ENCODE assay signal across 9 mouse cellular contexts in genomic region chr12:111816528-111816927, GRCm38 (mm10). TPM values are rescaled to one million over a fixed set of nuclear protein-coding genes. Genes with fewer than 3 reads are reported as not detected.
DNase-seq lines count a peak whose midpoint lies in the region; ATAC-seq and TF ChIP-seq lines count a peak whose summit lies in the region.
"Had no signal": no experiment of that assay in that cellular context is flagged by ENCODE, and none has a peak within 500 bp of the region (broad histone marks: within the 10 kb centered on the region; RNA-seq: fewer than 3 reads in every experiment).

No protein-coding gene starts in this region.

- ATAC-seq in forebrain, embryonic 13.5 days, result no peak
- ATAC-seq in forebrain, postnatal 0 days, result no peak
- ATAC-seq in liver, embryonic 13.5 days (ENCODE audit: low read depth), result no peak
- ATAC-seq in stomach, postnatal 0 days (ENCODE audit: low FRiP score, low TSS enrichment), result no peak

- 0 out of 2 replicates have a peak overlapping the region, but pooled peaks have one; percentile 5 for H3K4me2 ChIP-seq in forebrain, embryonic 13.5 days
- no peak overlapping the region for H3K4me2 ChIP-seq in forebrain, postnatal 0 days (ENCODE audit: low read depth)
- H3K4me2 ChIP-seq in liver, embryonic 13.5 days, result peak overlapping the region; percentile 81
- peak overlapping the region; percentile 69 for H3K4me2 ChIP-seq in stomach, postnatal 0 days (replicated peaks; ENCODE audit: low read depth)

- H3K27ac ChIP-seq in forebrain, embryonic 13.5 days, result no peak overlapping the region
- H3K27ac ChIP-seq in forebrain, postnatal 0 days (ENCODE audit: low read depth, low read length), result no peak overlapping the region
- no peak overlapping the region for H3K27ac ChIP-seq in kidney, adult 2 months (ENCODE audit: insufficient read depth, low read depth, low read length)
- peak overlapping the region; percentile 97 for H3K27ac ChIP-seq in liver, embryonic 13.5 days
- peak overlapping the region; percentile 30 for H3K27ac ChIP-seq in stomach, postnatal 0 days (replicated peaks)

- TF ChIP-seq POLR2A in kidney, adult 2 months (IDR thresholded peaks at IDR 0.05; ENCODE audit: low read depth, low read length), result no peak

- WGBS in forebrain, embryonic 13.5 days, result 72% methylated on average over 13 of the region's 13 CpGs
- WGBS in forebrain, postnatal 0 days, result 71% methylated on average over 13 of the region's 13 CpGs
- 45% methylated on average over 13 of the region's 13 CpGs for WGBS in kidney, adult 2 months
- WGBS in liver, embryonic 13.5 days (ENCODE audit: insufficient replicate concordance), result 73% methylated on average over 13 of the region's 13 CpGs
- 42% methylated on average over 13 of the region's 13 CpGs for whole genome bisulfite sequencing in stomach, postnatal 0 days

- no peak for TF ChIP-seq EP300 in stomach, postnatal 0 days (optimal IDR thresholded peaks at IDR 0.05)

- no peak overlapping the region for H3K4me3 ChIP-seq in forebrain, embryonic 13.5 days
- H3K4me3 ChIP-seq in forebrain, postnatal 0 days (ENCODE audit: low read depth, low read length), result no peak overlapping the region
- H3K4me3 ChIP-seq in kidney, adult 2 months (ENCODE audit: insufficient read depth, low read depth, low read length), result no peak overlapping the region
- peak overlapping the region; percentile 77 for H3K4me3 ChIP-seq in liver, embryonic 13.5 days (replicated peaks)
- H3K4me3 ChIP-seq in stomach, postnatal 0 days (ENCODE audit: low read depth, low read length), result no peak overlapping the region

- no peak for TF ChIP-seq CTCF in forebrain, postnatal 0 days (IDR thresholded peaks at IDR 0.05; ENCODE audit: low read depth)
- TF ChIP-seq CTCF in kidney, adult 2 months (conservative IDR thresholded peaks at IDR 0.05; ENCODE audit: insufficient read depth, insufficient read length, low read depth, low read length), result no peak
- TF ChIP-seq CTCF in stomach, postnatal 0 days (IDR thresholded peaks at IDR 0.05; ENCODE audit: low read depth), result no peak

- H3K27me3 ChIP-seq in forebrain, embryonic 13.5 days, result no peaks in the 10 kb centered on the region
- H3K27me3 ChIP-seq in forebrain, postnatal 0 days (ENCODE audit: insufficient read depth, low read length), result no peaks in the 10 kb centered on the region
- no peaks in the 10 kb centered on the region for H3K27me3 ChIP-seq in kidney, adult 2 months (replicated peaks; ENCODE audit: control insufficient read depth, insufficient read depth, low read length)
- no peaks in the 10 kb centered on the region for H3K27me3 ChIP-seq in liver, embryonic 13.5 days
- H3K27me3 ChIP-seq in stomach, postnatal 0 days (ENCODE audit: control insufficient read depth, insufficient read depth, low read length), result no peaks in the 10 kb centered on the region
- H3K27me3 ChIP-seq: CH12.LX had no signal

- H3K4me1 ChIP-seq in forebrain, embryonic 13.5 days, result peaks cover 35% of the 10 kb centered on the region
- H3K4me1 ChIP-seq in forebrain, postnatal 0 days (ENCODE audit: insufficient read depth), result peaks cover 6% of the 10 kb centered on the region
- H3K4me1 ChIP-seq in kidney, adult 2 months (ENCODE audit: control insufficient read depth, insufficient read depth, low read length), result peaks cover 13% of the 10 kb centered on the region; the same call in 1 of the 2 replicates
- peaks cover 87% of the 10 kb centered on the region for H3K4me1 ChIP-seq in liver, embryonic 13.5 days (replicated peaks)
- peaks cover 8% of the 10 kb centered on the region for H3K4me1 ChIP-seq in stomach, postnatal 0 days (replicated peaks; ENCODE audit: control insufficient read depth, insufficient read depth)

- H3K9me3 ChIP-seq in forebrain, embryonic 13.5 days (replicated peaks), result no peaks in the 10 kb centered on the region
- H3K9me3 ChIP-seq in forebrain, postnatal 0 days (ENCODE audit: low read length), result no peaks in the 10 kb centered on the region
- no peaks in the 10 kb centered on the region for H3K9me3 ChIP-seq in liver, embryonic 13.5 days (replicated peaks)
- no peaks in the 10 kb centered on the region for H3K9me3 ChIP-seq in stomach, postnatal 0 days (ENCODE audit: control insufficient read depth, low read length)

- DNase-seq in forebrain, postnatal 0 days, result no peak
- DNase-seq in urinary bladder, postnatal 14 days (ENCODE audit: low spot score), result peak; percentile 56
- no peak for DNase-seq in urinary bladder, postnatal 10 days (ENCODE audit: low spot score)
- peak; percentile 69 for DNase-seq in kidney, adult 2 months
- no peak for DNase-seq in liver, embryonic 13.5 days
- DNase-seq in stomach, postnatal 0 days (ENCODE audit: low spot score), result peak; percentile 51
- DNase-seq in cerebellum, adult 18-20 months, result no peak

- peak overlapping the region; percentile 30; the same call in 1 of the 2 replicates for H3K9ac ChIP-seq in forebrain, embryonic 13.5 days
- no peak overlapping the region for H3K9ac ChIP-seq in forebrain, postnatal 0 days
- peak overlapping the region; percentile 87 for H3K9ac ChIP-seq in liver, embryonic 13.5 days
- peak overlapping the region; percentile 31; the same call in 1 of the 2 replicates for H3K9ac ChIP-seq in stomach, postnatal 0 days (ENCODE audit: low read length)

- no peaks in the 10 kb centered on the region for H3K36me3 ChIP-seq in forebrain, embryonic 13.5 days (ENCODE audit: poor library complexity, severe bottlenecking)
- H3K36me3 ChIP-seq in forebrain, postnatal 0 days (ENCODE audit: insufficient read depth), result no peaks in the 10 kb centered on the region
- no peaks in the 10 kb centered on the region for H3K36me3 ChIP-seq in kidney, adult 2 months (ENCODE audit: control insufficient read depth, insufficient read depth, low read length)
- peaks cover 32% of the 10 kb centered on the region for H3K36me3 ChIP-seq in liver, embryonic 13.5 days
- H3K36me3 ChIP-seq in stomach, postnatal 0 days (ENCODE audit: control insufficient read depth, insufficient read depth, low read length), result no peaks in the 10 kb centered on the region

RNA-seq across cellular contexts. Expression of gene Zfyve21, which starts 2.6 kb away (rescaled TPM):
- 42.4 and 45.6 TPM in 2 replicates for polyA plus RNA-seq in forebrain, embryonic 13.5 days (2015; fragmentation: Nextera tagmentation; extraction: Ambion mirVana)
- total RNA-seq in forebrain, postnatal 0 days (2014; rRNA removed), result 21.2 and 24.9 TPM in 2 replicates
- polyA plus RNA-seq in forebrain, postnatal 0 days (2015; fragmentation: Nextera tagmentation; extraction: Ambion mirVana), result 27.3 and 29.5 TPM in 2 replicates
- polyA plus RNA-seq in kidney, adult 2 months (2012; rRNA removed), result 97.0 and 105 TPM in 2 replicates
- polyA plus RNA-seq in liver, embryonic 13.5 days (2015; fragmentation: Nextera tagmentation; extraction: Ambion mirVana), result 53.3 and 54.7 TPM in 2 replicates
- polyA plus RNA-seq in stomach, postnatal 0 days (2015; fragmentation: Nextera tagmentation; extraction: Ambion mirVana), result 72.0 and 72.4 TPM in 2 replicates

RNA-seq across cellular contexts. Expression of gene Xrcc3, which starts 2.9 kb away (rescaled TPM):
- polyA plus RNA-seq in forebrain, embryonic 13.5 days (2015; fragmentation: Nextera tagmentation; extraction: Ambion mirVana), result 5.5 and 6.6 TPM in 2 replicates
- total RNA-seq in forebrain, postnatal 0 days (2014; rRNA removed), result 2.5 and 7.2 TPM in 2 replicates
- 1.8 and 3.5 TPM in 2 replicates for polyA plus RNA-seq in forebrain, postnatal 0 days (2015; fragmentation: Nextera tagmentation; extraction: Ambion mirVana)
- 5.3 and 6.0 TPM in 2 replicates for polyA plus RNA-seq in kidney, adult 2 months (2012; rRNA removed)
- 3.9 and 5.1 TPM in 2 replicates for polyA plus RNA-seq in liver, embryonic 13.5 days (2015; fragmentation: Nextera tagmentation; extraction: Ambion mirVana)
- polyA plus RNA-seq in stomach, postnatal 0 days (2015; fragmentation: Nextera tagmentation; extraction: Ambion mirVana), result 1.8 and 3.2 TPM in 2 replicates

RNA-seq across cellular contexts. Expression of gene Klc1, which starts 57.9 kb away (rescaled TPM):
- polyA plus RNA-seq in forebrain, embryonic 13.5 days (2015; fragmentation: Nextera tagmentation; extraction: Ambion mirVana), result 319 and 339 TPM in 2 replicates
- 596 and 608 TPM in 2 replicates for total RNA-seq in forebrain, postnatal 0 days (2014; rRNA removed)
- 592 and 640 TPM in 2 replicates for polyA plus RNA-seq in forebrain, postnatal 0 days (2015; fragmentation: Nextera tagmentation; extraction: Ambion mirVana)
- 40.3 and 44.3 TPM in 2 replicates for polyA plus RNA-seq in kidney, adult 2 months (2012; rRNA removed)
- 22.5 and 24.0 TPM in 2 replicates for polyA plus RNA-seq in liver, embryonic 13.5 days (2015; fragmentation: Nextera tagmentation; extraction: Ambion mirVana)
- 55.7 and 56.7 TPM in 2 replicates for polyA plus RNA-seq in stomach, postnatal 0 days (2015; fragmentation: Nextera tagmentation; extraction: Ambion mirVana)

Comparison
In these comparisons a context has a peak if more than half of its experiments do, and no peak if none do; other contexts are left out.
1. DNase-seq: peak in urinary bladder, postnatal 14 days (single experiment), kidney, adult 2 months (single experiment) and stomach, postnatal 0 days (single experiment); none in forebrain, postnatal 0 days (single experiment), urinary bladder, postnatal 10 days (single experiment), liver, embryonic 13.5 days (single experiment) and cerebellum, adult 18-20 months (0 of 2).
2. H3K27ac ChIP-seq: peak in liver, embryonic 13.5 days (single experiment) and stomach, postnatal 0 days (single experiment); none in forebrain, embryonic 13.5 days (single experiment), forebrain, postnatal 0 days (single experiment) and kidney, adult 2 months (single experiment).